8 mouse cellular contexts compared by ENCODE assay signal in the genomic region with DNA sequence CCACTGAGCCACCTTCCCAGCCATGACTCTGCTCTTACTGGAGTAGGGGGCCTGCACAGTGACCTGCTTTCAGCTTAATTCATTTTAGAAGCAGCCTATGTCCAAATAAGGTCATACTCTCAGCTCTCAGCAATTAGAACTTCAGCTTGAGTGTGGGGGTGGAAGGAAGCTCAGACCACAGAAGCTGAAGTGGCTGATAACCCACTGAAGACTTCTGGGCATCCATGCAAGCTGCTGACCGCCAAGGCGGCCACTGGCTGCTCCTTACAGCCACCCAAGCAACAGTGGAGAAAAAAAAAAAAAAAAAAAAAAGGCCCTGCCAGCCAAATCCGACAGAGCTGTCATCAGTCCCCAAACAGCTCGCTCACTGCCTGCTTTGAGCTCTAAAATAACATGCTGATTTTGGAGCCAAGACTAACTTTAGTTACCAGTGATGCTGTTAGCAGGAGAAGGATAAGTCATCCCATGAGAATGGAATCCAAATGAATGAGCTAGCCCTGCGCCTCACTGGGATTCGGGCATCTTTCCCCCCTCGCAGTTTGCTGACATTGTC.
DNase-seq lines count a peak whose midpoint lies in the region; ATAC-seq and TF ChIP-seq lines count a peak whose summit lies in the region.

No protein-coding gene starts in this region.

- no peaks in the 10 kb centered on the region for H3K27me3 ChIP-seq in kidney, postnatal 0 days (ENCODE audit: insufficient read depth, low read length)

- no peak overlapping the region for H3K9ac ChIP-seq in kidney, postnatal 0 days (ENCODE audit: low read depth, low read length)

- H3K27ac ChIP-seq in kidney, postnatal 0 days: no peak overlapping the region
- peak overlapping the region; percentile 96 for H3K27ac ChIP-seq in embryonic fibroblast, embryonic 13.5 days (ENCODE audit: insufficient read depth, low read length)

- ATAC-seq in kidney, postnatal 0 days (replicated peaks; ENCODE audit: low FRiP score, low read depth): no peak
- 0 out of 2 replicates have a peak, but pooled peaks have one; percentile 31 for ATAC-seq in monocyte, adult 5-6 weeks (replicated peaks; ENCODE audit: insufficient number of reproducible peaks, low FRiP score, low TSS enrichment, poor library complexity, severe bottlenecking)

- H3K4me2 ChIP-seq in kidney, postnatal 0 days (ENCODE audit: low read length): no peak overlapping the region

- H3K9me3 ChIP-seq in kidney, postnatal 0 days (replicated peaks; ENCODE audit: low read length): no peaks in the 10 kb centered on the region

- TF ChIP-seq POLR2A in embryonic fibroblast, embryonic 13.5 days (IDR thresholded peaks at IDR 0.05; ENCODE audit: low read depth, low read length): no peak

- no peaks in the 10 kb centered on the region for H3K4me1 ChIP-seq in kidney, postnatal 0 days (replicated peaks; ENCODE audit: insufficient read depth, low read length)
- H3K4me1 ChIP-seq in embryonic fibroblast, embryonic 13.5 days (ENCODE audit: control insufficient read depth, insufficient read depth, low read length): peaks cover 16% of the 10 kb centered on the region; the same call in 1 of the 2 replicates

- H3K4me3 ChIP-seq in kidney, postnatal 0 days (replicated peaks; ENCODE audit: low read depth, low read length): no peak overlapping the region
- no peak overlapping the region for H3K4me3 ChIP-seq in embryonic fibroblast, embryonic 13.5 days (ENCODE audit: insufficient read depth, low read length)

- H3K36me3 ChIP-seq in kidney, postnatal 0 days (ENCODE audit: insufficient read depth, low read length): no peaks in the 10 kb centered on the region

- TF ChIP-seq CTCF in kidney, postnatal 0 days (IDR thresholded peaks at IDR 0.05; ENCODE audit: low read depth): no peak
- no peak for TF ChIP-seq CTCF in embryonic fibroblast, embryonic 13.5 days (IDR thresholded peaks at IDR 0.05; ENCODE audit: borderline replicate concordance, insufficient read depth, low read length)

- DNase-seq in kidney, postnatal 0 days (ENCODE audit: low spot score): peak; percentile 58
- no peak for DNase-seq in kidney, adult 11 months
- peak; percentile 35 for DNase-seq in heart, postnatal 25 days (ENCODE audit: low spot score)
- no peak for DNase-seq in thymus, adult 18-20 months
- no peak for DNase-seq in testis, postnatal 14 days (ENCODE audit: low spot score)
- DNase-seq in ovary, postnatal 10 days (ENCODE audit: low spot score): no peak

- intact Hi-C loops in heart, postnatal 25 days (cut with DNase I): no loop called here

- 57% methylated on average over 7 of the region's 7 CpGs for WGBS in kidney, postnatal 0 days

Comparison
In these comparisons a context has a peak if more than half of its experiments do, and no peak if none do; other contexts are left out.
1. DNase-seq: peak in kidney, postnatal 0 days (single experiment) and heart, postnatal 25 days (single experiment); none in kidney, adult 11 months (single experiment), thymus, adult 18-20 months (0 of 2), testis, postnatal 14 days (single experiment) and ovary, postnatal 10 days (single experiment).